Mouse (Mus musculus): ENCODE results near the gene Iffo1. TPM values are rescaled to one million over a fixed set of nuclear protein-coding genes. Genes with fewer than 3 reads are reported as not detected.

The Iffo1 gene
- total and polyA plus RNA-seq, 3 experiments = 96.1 to 96.9 TPM; not detected in 1

- no peak for TF ChIP-seq ZNF384 (IDR thresholded peaks at IDR 0.05; ENCODE audit: low read depth, low read length)
- no peak for TF ChIP-seq POLR2A (IDR thresholded peaks at IDR 0.05; ENCODE audit: control insufficient read depth in 1 of 2, insufficient read depth in 1 of 2, low read depth in 1 of 2, low read length in 2 of 2, poor library complexity in 1 of 2)
- TF ChIP-seq MYB (IDR thresholded peaks at IDR 0.05; ENCODE audit: low read depth, low read length) = no peak
- TF ChIP-seq ELF1 (IDR thresholded peaks at IDR 0.05; ENCODE audit: low read depth, low read length) = no peak
- TF ChIP-seq CHD1 (IDR thresholded peaks at IDR 0.05; ENCODE audit: low read depth, low read length) = no peak; the same call in 1 of the 2 replicates
- peak; percentile 37; the same call in 1 of the 2 replicates for TF ChIP-seq SMC3 (IDR thresholded peaks at IDR 0.05; ENCODE audit: low read depth, low read length)
- TF ChIP-seq TCF12 (IDR thresholded peaks at IDR 0.05; ENCODE audit: low read depth, low read length) = no peak
Observed at GRCm38 (mm10) chr6:125154550-125154949, 9.5 kb downstream of the Iffo1 start (continued).

GRCm38 (mm10) chr6:125155262-125155661 lies 10.2 kb downstream of the Iffo1 start:
- H3K4me1 ChIP-seq (ENCODE audit: control insufficient read depth in 1 of 2, insufficient read depth in 2 of 2, low read length in 2 of 2) = peaks cover 0 to 51% of the 10 kb centered on the region in 2 experiments
- no peaks in the 10 kb centered on the region for H3K9me3 ChIP-seq (replicated peaks; ENCODE audit: insufficient read depth, low read length)
- DNase-seq (ENCODE audit: low read depth, low spot score) = peak; percentile 82
- H3K27ac ChIP-seq (ENCODE audit: control insufficient read depth, low read depth, low read length) = peak overlapping the region; percentile 49
- H3K79me2 ChIP-seq (ENCODE audit: control insufficient read depth, insufficient read depth, low read length, poor library complexity) = peaks cover 52% of the 10 kb centered on the region
- no peaks in the 10 kb centered on the region for H3K27me3 ChIP-seq (ENCODE audit: control insufficient read depth in 1 of 2, insufficient read depth in 2 of 2, low read length in 2 of 2)
- H3K9ac ChIP-seq (ENCODE audit: control insufficient read depth, low read depth, low read length, poor library complexity, severe bottlenecking) = peak overlapping the region; percentile 68
- peaks cover 0 to 32% of the 10 kb centered on the region in 2 experiments; a peak in 2 of 4 replicates for H3K36me3 ChIP-seq (ENCODE audit: control insufficient read depth in 1 of 2, insufficient read depth in 2 of 2, low read length in 2 of 2)
- H3K4me3 ChIP-seq (ENCODE audit: control insufficient read depth in 1 of 2, insufficient read depth in 1 of 2, low read depth in 2 of 2, low read length in 2 of 2) = peak overlapping the region; percentile 52 to 59
- TF ChIP-seq UBTF (IDR thresholded peaks at IDR 0.05; ENCODE audit: borderline replicate concordance, insufficient read depth, low read depth, low read length) = no peak
- TF ChIP-seq POLR2AphosphoS2 (IDR thresholded peaks at IDR 0.05; ENCODE audit: low read length) = no peak
- no peak for TF ChIP-seq SMC3 (IDR thresholded peaks at IDR 0.05; ENCODE audit: low read depth, low read length)
- peak; percentile 44; the same call in 1 of the 2 replicates for TF ChIP-seq TCF12 (IDR thresholded peaks at IDR 0.05; ENCODE audit: low read depth, low read length)
- no peak for TF ChIP-seq ZC3H11A (IDR thresholded peaks at IDR 0.05; ENCODE audit: low read depth, low read length)
- no peak for TF ChIP-seq POLR2AphosphoS5 (IDR thresholded peaks at IDR 0.05; ENCODE audit: borderline replicate concordance, low read depth, low read length)
- TF ChIP-seq MAZ (IDR thresholded peaks at IDR 0.05; ENCODE audit: low read depth, low read length) = no peak
- no peak for TF ChIP-seq BHLHE40 (IDR thresholded peaks at IDR 0.05; ENCODE audit: borderline replicate concordance, low read depth, low read length)
- TF ChIP-seq MYB (IDR thresholded peaks at IDR 0.05; ENCODE audit: low read depth, low read length) = no peak
- no peak for TF ChIP-seq E2F4 (IDR thresholded peaks at IDR 0.05; ENCODE audit: borderline replicate concordance, low read depth, low read length)
- TF ChIP-seq TAL1 (IDR thresholded peaks at IDR 0.05; ENCODE audit: low read length) = peak; percentile 40; the same call in 1 of the 2 replicates
- TF ChIP-seq CTCF (IDR thresholded peaks at IDR 0.05 in 2 of 3, conservative IDR thresholded peaks at IDR 0.05 in 1 of 3; ENCODE audit: control insufficient read depth in 1 of 3, insufficient read depth in 1 of 3, low read depth in 2 of 3, low read length in 3 of 3, poor library complexity in 1 of 3, severe bottlenecking in 1 of 3) = no peak
- TF ChIP-seq CHD1 (IDR thresholded peaks at IDR 0.05; ENCODE audit: low read depth, low read length) = no peak
- TF ChIP-seq ZMIZ1 (IDR thresholded peaks at IDR 0.05; ENCODE audit: low read depth, low read length) = no peak
- TF ChIP-seq POLR2A (IDR thresholded peaks at IDR 0.05; ENCODE audit: control insufficient read depth in 1 of 2, insufficient read depth in 1 of 2, low read depth in 1 of 2, low read length in 2 of 2, poor library complexity in 1 of 2) = peak in 1 of 2 experiments; percentile 35; a peak in 1 of 4 replicates
- no peak for TF ChIP-seq JUND (IDR thresholded peaks at IDR 0.05; ENCODE audit: low read depth, low read length)
- TF ChIP-seq HCFC1 (IDR thresholded peaks at IDR 0.05; ENCODE audit: low read depth, low read length) = no peak
- TF ChIP-seq NRF1 (IDR thresholded peaks at IDR 0.05; ENCODE audit: insufficient read depth, low read depth, low read length, poor library complexity, severe bottlenecking) = no peak
- TF ChIP-seq RCOR1 (IDR thresholded peaks at IDR 0.05; ENCODE audit: low read depth, low read length) = no peak
- no peak for TF ChIP-seq ELF1 (IDR thresholded peaks at IDR 0.05; ENCODE audit: low read depth, low read length)
- no peak for TF ChIP-seq USF1 (IDR thresholded peaks at IDR 0.05; ENCODE audit: low read depth, low read length)
- no peak for TF ChIP-seq KAT2A (conservative IDR thresholded peaks at IDR 0.05; ENCODE audit: low read depth, low read length)
- TF ChIP-seq MAX (IDR thresholded peaks at IDR 0.05; ENCODE audit: low read length) = peak; percentile 84
- TF ChIP-seq RAD21 (IDR thresholded peaks at IDR 0.05; ENCODE audit: low read depth, low read length) = no peak
- TF ChIP-seq GABPA (IDR thresholded peaks at IDR 0.05; ENCODE audit: low read depth, low read length) = no peak
- no peak for TF ChIP-seq ZNF384 (IDR thresholded peaks at IDR 0.05; ENCODE audit: low read depth, low read length)
- peak; percentile 46; the same call in 1 of the 2 replicates for TF ChIP-seq GATA1 (IDR thresholded peaks at IDR 0.05; ENCODE audit: low read depth, low read length)
- no peak for TF ChIP-seq USF2 (IDR thresholded peaks at IDR 0.05; ENCODE audit: borderline replicate concordance in 1 of 2, insufficient read depth in 1 of 2, low read depth in 1 of 2, low read length in 2 of 2)
- peak in 1 of 2 experiments; percentile 41; a peak in 2 of 4 replicates for TF ChIP-seq EP300 (IDR thresholded peaks at IDR 0.05; ENCODE audit: low read depth in 1 of 2, low read length in 2 of 2)
- no peak for TF ChIP-seq ZKSCAN1 (IDR thresholded peaks at IDR 0.05; ENCODE audit: low read depth, low read length)
- TF ChIP-seq MXI1 (IDR thresholded peaks at IDR 0.05; ENCODE audit: low read depth, low read length) = peak; percentile 97
- no peak for TF ChIP-seq CHD2 (IDR thresholded peaks at IDR 0.05; ENCODE audit: low read length)
- TF ChIP-seq MYC (IDR thresholded peaks at IDR 0.05; ENCODE audit: low read depth, low read length) = peak; percentile 72; the same call in 1 of the 2 replicates

Data from MEL (cell line).